ENCODE assay signal across 9 mouse cellular contexts in the genomic region with DNA sequence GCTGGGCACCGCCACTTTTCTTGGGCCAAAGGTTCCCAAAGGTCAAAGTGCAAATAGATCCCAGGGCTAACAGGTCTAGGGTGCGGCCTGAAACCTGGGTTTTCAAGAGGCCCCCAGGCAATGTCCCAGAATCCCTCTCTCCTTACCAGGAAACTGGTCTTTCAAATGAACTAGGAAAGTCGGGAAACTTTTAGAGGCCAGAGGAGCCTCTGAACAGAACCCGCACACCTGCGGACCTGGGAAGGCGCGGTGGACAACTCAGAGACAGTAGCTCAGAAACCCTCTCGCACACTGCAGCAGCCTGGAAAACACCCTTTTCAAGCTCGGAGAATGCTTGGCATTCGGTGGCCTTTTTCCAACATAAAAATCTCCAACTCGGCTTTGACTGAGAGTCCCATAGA. TPM values are rescaled to one million over a fixed set of nuclear protein-coding genes. Genes with fewer than 3 reads are reported as not detected.
A peak's percentile ranks its signal among the peaks of the same experiment; 100 is the strongest.
DNase-seq lines count a peak whose midpoint lies in the region; ATAC-seq and TF ChIP-seq lines count a peak whose summit lies in the region.
"Had no signal": no experiment of that assay in that cellular context is flagged by ENCODE, and none has a peak within 500 bp of the region (broad histone marks: within the 10 kb centered on the region; RNA-seq: fewer than 3 reads in every experiment).

No protein-coding gene starts in this region.

- intact Hi-C loops in left cerebral cortex, adult 2 months (cut with DNase I) = loop anchor here (2.0 kb wide), 3 partner anchors 41 to 71 kb away; no protein-coding TSS in a partner anchor

- H3K9me3 ChIP-seq in embryonic facial prominence, embryonic 15.5 days (replicated peaks) = no peaks in the 10 kb centered on the region
- H3K9me3 ChIP-seq in hindbrain, postnatal 0 days (ENCODE audit: low read length) = no peaks in the 10 kb centered on the region
- no peaks in the 10 kb centered on the region for H3K9me3 ChIP-seq in liver, embryonic 14.5 days (ENCODE audit: control insufficient read depth, low read length)
- H3K9me3 ChIP-seq in stomach, embryonic 14.5 days (ENCODE audit: control insufficient read depth, low read depth, low read length) = no peaks in the 10 kb centered on the region
- H3K9me3 ChIP-seq: megakaryocyte, embryonic 14.5 days had no signal

- peak overlapping the region; percentile 63 for H3K4me3 ChIP-seq in left cerebral cortex, adult 2 months
- peak overlapping the region; percentile 54 for H3K4me3 ChIP-seq in embryonic facial prominence, embryonic 15.5 days (replicated peaks)
- H3K4me3 ChIP-seq in hindbrain, postnatal 0 days (ENCODE audit: low read length) = peak overlapping the region; percentile 48
- peak overlapping the region; percentile 56 to 58; a peak in 3 of 4 replicates for H3K4me3 ChIP-seq in liver, embryonic 14.5 days (ENCODE audit: insufficient read depth in 1 of 2, low read depth in 2 of 2, low read length in 2 of 2)
- peak overlapping the region; percentile 46 for H3K4me3 ChIP-seq in stomach, embryonic 14.5 days (ENCODE audit: low read depth, low read length)

- H3K4me2 ChIP-seq in embryonic facial prominence, embryonic 15.5 days (replicated peaks) = peak overlapping the region; percentile 91
- peak overlapping the region; percentile 86 for H3K4me2 ChIP-seq in hindbrain, postnatal 0 days (ENCODE audit: low read depth, low read length)
- H3K4me2 ChIP-seq in liver, embryonic 14.5 days (ENCODE audit: low read depth) = peak overlapping the region; percentile 58
- H3K4me2 ChIP-seq in stomach, embryonic 14.5 days (replicated peaks; ENCODE audit: low read depth, low read length) = peak overlapping the region; percentile 60

- no peak overlapping the region for H3K9ac ChIP-seq in embryonic facial prominence, embryonic 15.5 days
- H3K9ac ChIP-seq in hindbrain, postnatal 0 days (replicated peaks; ENCODE audit: low read length) = peak overlapping the region; percentile 40; the same call in 1 of the 2 replicates
- no peak overlapping the region for H3K9ac ChIP-seq in liver, embryonic 14.5 days (replicated peaks)
- H3K9ac ChIP-seq in stomach, embryonic 14.5 days (replicated peaks; ENCODE audit: low read depth, low read length) = peak overlapping the region; percentile 54

- 13% methylated on average over 11 of the region's 11 CpGs for WGBS in embryonic facial prominence, embryonic 15.5 days
- 20% methylated on average over 11 of the region's 11 CpGs for WGBS in hindbrain, postnatal 0 days
- 42% methylated on average over 11 of the region's 11 CpGs for WGBS in liver, embryonic 14.5 days (ENCODE audit: insufficient replicate concordance)
- 24% methylated on average over 11 of the region's 11 CpGs for WGBS in stomach, embryonic 14.5 days

- TF ChIP-seq EP300 in liver, embryonic 14.5 days (IDR thresholded peaks at IDR 0.05; ENCODE audit: low read depth) = no peak

- ATAC-seq in embryonic facial prominence, embryonic 15.5 days (ENCODE audit: insufficient number of reproducible peaks, low FRiP score, low TSS enrichment, low read depth) = no peak
- ATAC-seq in hindbrain, postnatal 0 days = no peak
- no peak for ATAC-seq in liver, embryonic 14.5 days (ENCODE audit: insufficient read depth)
- ATAC-seq in stomach, embryonic 14.5 days (ENCODE audit: insufficient number of reproducible peaks, insufficient read depth, low FRiP score, low read depth) = no peak

- H3K27ac ChIP-seq in left cerebral cortex, adult 2 months = peak overlapping the region; percentile 87
- peak overlapping the region; percentile 75; the same call in 1 of the 2 replicates for H3K27ac ChIP-seq in embryonic facial prominence, embryonic 15.5 days (replicated peaks)
- peak overlapping the region; percentile 60; the same call in 1 of the 2 replicates for H3K27ac ChIP-seq in hindbrain, postnatal 0 days
- no peak overlapping the region for H3K27ac ChIP-seq in liver, embryonic 14.5 days
- H3K27ac ChIP-seq in stomach, embryonic 14.5 days (ENCODE audit: low read length) = peak overlapping the region; percentile 95

- TF ChIP-seq CTCF in left cerebral cortex, adult 2 months (IDR thresholded peaks at IDR 0.05) = no peak
- TF ChIP-seq CTCF in hindbrain, postnatal 0 days (IDR thresholded peaks at IDR 0.05; ENCODE audit: low read depth) = no peak
- no peak for TF ChIP-seq CTCF in liver, embryonic 14.5 days (IDR thresholded peaks at IDR 0.05; ENCODE audit: low read depth)

- H3K36me3 ChIP-seq in embryonic facial prominence, embryonic 15.5 days = no peaks in the 10 kb centered on the region
- H3K36me3 ChIP-seq in hindbrain, postnatal 0 days (ENCODE audit: insufficient read depth, low read length) = no peaks in the 10 kb centered on the region
- no peaks in the 10 kb centered on the region for H3K36me3 ChIP-seq in liver, embryonic 14.5 days (replicated peaks; ENCODE audit: control insufficient read depth, insufficient read depth, low read depth)
- no peaks in the 10 kb centered on the region for H3K36me3 ChIP-seq in stomach, embryonic 14.5 days (ENCODE audit: control insufficient read depth, insufficient read depth, low read length)

- DNase-seq in left cerebral cortex, adult 2 months (ENCODE audit: extremely low spot score in 1 of 2, low spot score in 2 of 2) = peak in 1 of 2 experiments; percentile 13
- DNase-seq in left cerebral cortex, adult 8-10 months (ENCODE audit: low spot score in 2 of 2) = no peak
- DNase-seq in hindbrain, postnatal 0 days (ENCODE audit: low spot score) = no peak
- no peak for DNase-seq in liver, embryonic 14.5 days (ENCODE audit: low read depth in 3 of 3, low spot score in 3 of 3)
- DNase-seq in layer of hippocampus, postnatal 25 days (ENCODE audit: extremely low spot score in 1 of 2, low spot score in 1 of 2) = no peak
- DNase-seq in thymus, postnatal 4 days = no peak

- H3K4me1 ChIP-seq in embryonic facial prominence, embryonic 15.5 days = peaks cover 16% of the 10 kb centered on the region; the same call in 1 of the 2 replicates
- no peaks in the 10 kb centered on the region for H3K4me1 ChIP-seq in hindbrain, postnatal 0 days (ENCODE audit: insufficient read depth, low read length)
- H3K4me1 ChIP-seq in liver, embryonic 14.5 days (replicated peaks; ENCODE audit: control insufficient read depth in 2 of 2, insufficient read depth in 2 of 2, low read length in 1 of 2) = 0 out of 4 replicates have a peak, but pooled peaks cover 0 to 2% of the 10 kb centered on the region in 2 experiments
- H3K4me1 ChIP-seq in stomach, embryonic 14.5 days (ENCODE audit: control insufficient read depth, insufficient read depth, low read length) = 0 out of 2 replicates have a peak, but pooled peaks cover 3% of the 10 kb centered on the region

- peaks cover 31% of the 10 kb centered on the region for H3K27me3 ChIP-seq in embryonic facial prominence, embryonic 15.5 days
- peaks cover 17% of the 10 kb centered on the region; the same call in 1 of the 2 replicates for H3K27me3 ChIP-seq in hindbrain, postnatal 0 days (ENCODE audit: insufficient read depth, low read length)
- H3K27me3 ChIP-seq in liver, embryonic 14.5 days (ENCODE audit: control insufficient read depth, insufficient read depth, low read length) = peaks cover 29% of the 10 kb centered on the region
- no peaks in the 10 kb centered on the region for H3K27me3 ChIP-seq in stomach, embryonic 14.5 days (ENCODE audit: control insufficient read depth, insufficient read depth, low read length)

RNA-seq across cellular contexts. Expression of a gene that starts 1.0 kb away (rescaled TPM):
- 10 to 100 TPM; 16.5 to 19.1 TPM for total RNA-seq in left cerebral cortex, adult 2 months (2021)
- 10 to 100 TPM; 22.2 to 25.1 (median 23.3) TPM for total RNA-seq in left cerebral cortex, adult 8-10 months (2022)
- polyA plus RNA-seq in embryonic facial prominence, embryonic 15.5 days (2015; fragmentation: Nextera tagmentation; extraction: Ambion mirVana) = 18.3 and 19.2 TPM in 2 replicates
- 15.8 and 20.3 TPM in 2 replicates for total RNA-seq in hindbrain, postnatal 0 days (2014; rRNA removed)
- polyA plus RNA-seq in hindbrain, postnatal 0 days (2015; fragmentation: Nextera tagmentation; extraction: Ambion mirVana) = 13.9 and 15.0 TPM in 2 replicates
- 2.2 and 2.9 TPM in 2 replicates for polyA plus RNA-seq in liver, embryonic 14.5 days (2012; rRNA removed)
- polyA plus RNA-seq in liver, embryonic 14.5 days (2014; fragmentation: Nextera tagmentation; extraction: Ambion mirVana) = 3.2 and 4.0 TPM in 2 replicates
- polyA plus RNA-seq in stomach, embryonic 14.5 days (2014; fragmentation: Nextera tagmentation; extraction: Ambion mirVana) = 35.7 and 38.6 TPM in 2 replicates
- total RNA-seq in layer of hippocampus, postnatal 25 days (2021) = 10 to 100 TPM; 18.9 to 19.8 TPM

RNA-seq across cellular contexts. Expression of a gene that starts 56.6 kb away (rescaled TPM):
- total RNA-seq in left cerebral cortex, adult 2 months (2021) = 1 to 10 TPM; 5.9 to 8.1 TPM
- 1 to 10 TPM; 6.2 to 9.0 (median 7.8) TPM for total RNA-seq in left cerebral cortex, adult 8-10 months (2022)
- 37.5 and 39.9 TPM in 2 replicates for polyA plus RNA-seq in embryonic facial prominence, embryonic 15.5 days (2015; fragmentation: Nextera tagmentation; extraction: Ambion mirVana)
- 28.5 and 30.4 TPM in 2 replicates for total RNA-seq in hindbrain, postnatal 0 days (2014; rRNA removed)
- polyA plus RNA-seq in hindbrain, postnatal 0 days (2015; fragmentation: Nextera tagmentation; extraction: Ambion mirVana) = 43.8 and 47.7 TPM in 2 replicates
- 25.3 and 27.8 TPM in 2 replicates for polyA plus RNA-seq in liver, embryonic 14.5 days (2012; rRNA removed)
- polyA plus RNA-seq in liver, embryonic 14.5 days (2014; fragmentation: Nextera tagmentation; extraction: Ambion mirVana) = 47.4 and 49.1 TPM in 2 replicates
- polyA plus RNA-seq in stomach, embryonic 14.5 days (2014; fragmentation: Nextera tagmentation; extraction: Ambion mirVana) = 44.1 and 49.6 TPM in 2 replicates
- total RNA-seq in layer of hippocampus, postnatal 25 days (2021) = 1 to 10 TPM; 7.1 to 9.3 TPM

Comparison
In these comparisons a context has a peak if more than half of its experiments do, and no peak if none do; other contexts are left out.
1. H3K9ac ChIP-seq: peak in hindbrain, postnatal 0 days (single experiment) and stomach, embryonic 14.5 days (single experiment); none in embryonic facial prominence, embryonic 15.5 days (single experiment) and liver, embryonic 14.5 days (single experiment).
2. Peak in every context shown above with its lines, with median percentiles within 50 percentile points of each other: H3K4me3 ChIP-seq and H3K4me2 ChIP-seq.